Mouse (Mus musculus) MEL (cell line): ENCODE measurements at regions not wholly inside any gene's neighbourhood (a gene's known extent, or its start where the extent isn't known, plus 50 kb on each side); places are given as distances from the start of the nearest gene placed in this dataset.

Experiments
- CTCF ChIP-seq, 3 experiments: IDR thresholded peaks in 2 of 3; conservative IDR thresholded peaks in 1 of 3; 2 replicates each; pipeline ENCODE4 v1.5.1; 2011 to 2012; ENCODE audit warnings: low read length in 3 of 3, low read depth in 2 of 3, mild to moderate bottlenecking in 2 of 3, improper control_type of control experiment in 1 of 3, inconsistent platforms in 1 of 3, mixed read lengths in 1 of 3, moderate library complexity in 1 of 3; ENCODE audit not compliant: control insufficient read depth in 1 of 3, insufficient read depth in 1 of 3, poor library complexity in 1 of 3, severe bottlenecking in 1 of 3
- NELFE ChIP-seq: IDR thresholded peaks from 2 replicates; pipeline ENCODE4 v1.6.1; 2011; ENCODE audit warnings: low read depth, low read length, improper control_type of control experiment
- POLR2A ChIP-seq, 2 experiments: IDR thresholded peaks; 2 replicates each; pipeline ENCODE4 v1.6.1; 2011 to 2012; ENCODE audit warnings: low read length in 2 of 2, mild to moderate bottlenecking in 2 of 2, control low read depth in 1 of 2, improper control_type of control experiment in 1 of 2, low read depth in 1 of 2, moderate library complexity in 1 of 2; ENCODE audit not compliant: control insufficient read depth in 1 of 2, insufficient read depth in 1 of 2, poor library complexity in 1 of 2
- UBTF ChIP-seq: IDR thresholded peaks from 2 replicates; pipeline ENCODE4 v1.6.1; 2012; ENCODE audit warnings: low read depth, mild to moderate bottlenecking, inconsistent platforms, low read length, improper control_type of control experiment, moderate library complexity, borderline replicate concordance; ENCODE audit not compliant: insufficient read depth
- ZMIZ1 ChIP-seq: IDR thresholded peaks from 2 replicates; pipeline ENCODE4 v1.6.1; 2012; ENCODE audit warnings: low read depth, mild to moderate bottlenecking, inconsistent platforms, low read length, improper control_type of control experiment, moderate library complexity

DNA sequence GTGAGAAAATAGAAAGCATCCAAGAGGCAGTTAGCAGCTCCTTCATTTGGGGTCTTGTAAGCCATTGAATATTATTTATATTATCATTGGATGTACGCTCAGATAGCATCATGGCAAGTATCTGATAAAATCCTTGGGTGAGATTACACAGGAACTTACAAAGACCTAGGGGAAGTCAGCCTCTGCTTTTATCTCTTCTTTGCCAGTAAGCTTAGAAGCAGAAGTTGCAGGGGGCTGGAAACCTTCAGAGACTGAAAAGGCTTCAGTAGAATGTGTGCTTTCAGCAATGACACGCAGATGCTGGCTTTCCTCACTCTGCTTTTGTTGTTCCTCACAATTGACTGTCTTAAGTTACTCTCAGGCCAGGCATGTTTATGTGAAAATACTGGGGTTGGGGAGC is 150.3 kb upstream of the Tbl1x start:
- TF ChIP-seq CTCF (IDR thresholded peaks at IDR 0.05 in 2 of 3, conservative IDR thresholded peaks at IDR 0.05 in 1 of 3; ENCODE audit: control insufficient read depth in 1 of 3, insufficient read depth in 1 of 3, low read depth in 2 of 3, low read length in 3 of 3, poor library complexity in 1 of 3, severe bottlenecking in 1 of 3) (no peak), UBTF (no peak), POLR2A (IDR thresholded peaks at IDR 0.05; ENCODE audit: control insufficient read depth in 1 of 2, insufficient read depth in 1 of 2, low read depth in 1 of 2, low read length in 2 of 2, poor library complexity in 1 of 2) (no peak), ZMIZ1 (no peak), NELFE (no peak)
